Mouse (Mus musculus) E14TG2a.4 (cell line): ENCODE measurements at regions not wholly inside any gene's neighbourhood (a gene's known extent, or its start where the extent isn't known, plus 50 kb on each side); places are given as distances from the start of the nearest gene placed in this dataset.

Source experiments
- CTCF ChIP-seq: conservative IDR thresholded peaks from 2 replicates; pipeline ENCODE4 v1.5.1; 2014; ENCODE audit warnings: low read length
- NANOG ChIP-seq: IDR thresholded peaks from 2 replicates; pipeline ENCODE4 v1.6.1; 2014; ENCODE audit warnings: borderline replicate concordance, low read length, mixed read lengths
- POU5F1 ChIP-seq: IDR thresholded peaks from 2 replicates; pipeline ENCODE4 v1.6.1; 2014; ENCODE audit warnings: low read length, borderline replicate concordance

- TF ChIP-seq CTCF (no peak), POU5F1 (no peak), NANOG (no peak)
Measured at GRCm38 (mm10) chr13:110977379-110977778, 277.4 kb upstream of the Actbl2 start.
